Mouse (Mus musculus): ENCODE data around the gene Gm20696.

DNA sequence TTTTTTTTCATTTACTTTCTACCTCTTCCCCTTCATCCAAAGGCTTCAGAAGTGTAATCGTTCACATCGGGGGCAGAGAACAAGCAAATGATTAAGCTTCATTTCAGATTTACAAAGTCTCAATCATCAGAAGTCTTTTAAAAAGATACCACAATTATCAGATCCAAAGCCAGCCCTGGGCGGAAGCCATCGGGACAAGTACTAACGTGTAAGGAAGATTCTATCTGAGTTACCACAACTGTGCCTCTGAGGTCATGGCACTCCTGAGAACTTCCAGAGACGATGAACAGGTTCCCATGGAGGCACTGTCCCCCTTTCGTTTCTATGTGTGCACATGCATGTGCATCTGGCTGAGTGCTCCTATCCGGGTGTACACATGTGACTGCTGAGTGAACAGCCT lies 413.3 kb downstream of the Gm20696 start:
- TF ChIP-seq CTCF (IDR thresholded peaks at IDR 0.05; ENCODE audit: low read depth, low read length) = no peak
- TF ChIP-seq GATA1 (IDR thresholded peaks at IDR 0.05; ENCODE audit: borderline replicate concordance, low read length) = no peak
- TF ChIP-seq TAL1 (conservative IDR thresholded peaks at IDR 0.05; ENCODE audit: low read depth, low read length) = no peak
- no peak for TF ChIP-seq POLR2AphosphoS5 (IDR thresholded peaks at IDR 0.05; ENCODE audit: insufficient replicate concordance, low read depth, low read length)
- TF ChIP-seq GATA2 (IDR thresholded peaks at IDR 0.05; ENCODE audit: borderline replicate concordance, low read depth, low read length) = no peak

Data from G1E (cell line).